Mouse (Mus musculus) limb, embryonic 12.5 days (tissue): Measurements from ENCODE around the gene Gm20696. TPM values are rescaled to one million over a fixed set of nuclear protein-coding genes. Genes with fewer than 3 reads are reported as not detected.

Experiments used
- ATAC-seq: fragments of 200-750 bp; cut with Nextera tagmentation; 2 replicates; pipeline ENCODE4 v1.8.0; 2017; ENCODE audit warnings: low read depth, moderate TSS enrichment; ENCODE audit not compliant: insufficient number of reproducible peaks, insufficient read depth, low FRiP score, low TSS enrichment
- H3K27ac ChIP-seq: fragments of 300-500 bp; sonication (generic); 2 replicates; pipeline ENCODE4 v1.5.1; 2016; ENCODE audit warnings: mild to moderate bottlenecking, moderate library complexity
- H3K27me3 ChIP-seq: fragments of 300-500 bp; sonication (generic); 2 replicates; pipeline ENCODE4 v1.6.1; 2016; ENCODE audit warnings: mild to moderate bottlenecking, moderate library complexity
- H3K36me3 ChIP-seq: fragments of 300-500 bp; sonication (generic); 2 replicates; pipeline ENCODE4 v1.6.1; 2016; ENCODE audit warnings: mild to moderate bottlenecking, moderate library complexity
- H3K4me1 ChIP-seq: fragments of 300-500 bp; sonication (generic); replicated peaks from 2 replicates; pipeline ENCODE4 v1.6.1; 2016
- H3K4me2 ChIP-seq: fragments of 300-500 bp; sonication (generic); 2 replicates; pipeline ENCODE4 v1.6.1; 2016; ENCODE audit warnings: mild to moderate bottlenecking, moderate library complexity
- H3K4me3 ChIP-seq: fragments of 300-500 bp; sonication (generic); replicated peaks from 2 replicates; pipeline ENCODE4 v1.5.1; 2016; ENCODE audit warnings: mild to moderate bottlenecking
- H3K9ac ChIP-seq: fragments of 300-500 bp; sonication (generic); replicated peaks from 2 replicates; pipeline ENCODE4 v1.6.1; 2016; ENCODE audit warnings: mild to moderate bottlenecking, moderate library complexity
- H3K9me3 ChIP-seq: fragments of 300-500 bp; sonication (generic); 2 replicates; pipeline ENCODE4 v1.6.1; 2016; ENCODE audit warnings: mild to moderate bottlenecking, moderate library complexity
- WGBS: fragments of 180-500 bp; shearing (Covaris S2); methylation state at CpG from one replicate; pipeline ENCODE4 v1.1.7; 2016; 5-methylcytosine and 5-hydroxymethylcytosine counted together
- polyA plus RNA-seq: library from polyadenylated mRNA; unstranded; fragments of >200 nt; fragmentation: Nextera tagmentation; extraction: Ambion mirVana; gene quantifications from 2 replicates; pipeline ENCODE4 v1.2.1, GENCODE M21; 2016

The Gm20696 gene
- polyA plus RNA-seq, 1 experiment from 2014 or later, result 7.6 TPM

- Histone ChIP-seq H3K27ac (peak overlapping the region; percentile 66), H3K27me3 (0 out of 2 replicates have a peak, but pooled peaks cover 6% of the 10 kb centered on the region), H3K9ac (no peak overlapping the region), H3K4me2 (peak overlapping the region; percentile 43), H3K4me1 (peaks cover 44% of the 10 kb centered on the region), H3K9me3 (no peaks in the 10 kb centered on the region), H3K36me3 (no peaks in the 10 kb centered on the region), H3K4me3 (no peak overlapping the region)
- 22% methylated on average over 14 of the region's 14 CpGs for WGBS
- ATAC-seq, result peak; percentile 71; the same call in 1 of the 2 replicates
Observed at GRCm38 (mm10) chr6:99610454-99611427, 55.9 kb downstream of the Gm20696 start.

GRCm38 (mm10) chr6:99606079-99606478 is 60.5 kb downstream of the Gm20696 start:
- 72% methylated on average over 7 of the region's 7 CpGs for WGBS
- Histone ChIP-seq H3K4me2 (no peak overlapping the region), H3K27me3 (no peaks in the 10 kb centered on the region; the same call in 1 of the 2 replicates), H3K4me1 (peaks cover 17% of the 10 kb centered on the region), H3K9ac (no peak overlapping the region), H3K27ac (no peak overlapping the region), H3K36me3 (no peaks in the 10 kb centered on the region), H3K4me3 (no peak overlapping the region), H3K9me3 (no peaks in the 10 kb centered on the region)
- ATAC-seq, result no peak

GRCm38 (mm10) chr6:99604758-99605157 is 61.8 kb downstream of the Gm20696 start:
- WGBS, result 69% methylated on average over 2 of the region's 2 CpGs
- Histone ChIP-seq H3K4me3 (no peak overlapping the region), H3K9ac (no peak overlapping the region), H3K4me1 (peaks cover 10% of the 10 kb centered on the region), H3K9me3 (no peaks in the 10 kb centered on the region), H3K36me3 (no peaks in the 10 kb centered on the region), H3K27me3 (no peaks in the 10 kb centered on the region; the same call in 1 of the 2 replicates), H3K4me2 (no peak overlapping the region), H3K27ac (no peak overlapping the region)
- ATAC-seq, result peak; percentile 53; the same call in 1 of the 2 replicates

- Histone ChIP-seq H3K4me3 (no peak overlapping the region), H3K9ac (no peak overlapping the region), H3K9me3 (no peaks in the 10 kb centered on the region), H3K36me3 (no peaks in the 10 kb centered on the region), H3K4me2 (no peak overlapping the region), H3K27me3 (peaks cover 7% of the 10 kb centered on the region; the same call in 1 of the 2 replicates), H3K27ac (no peak overlapping the region), H3K4me1 (peaks cover 17% of the 10 kb centered on the region)
- ATAC-seq, result no peak
- 91% methylated on average over 7 of the region's 7 CpGs for WGBS
Observed at GRCm38 (mm10) chr6:99602434-99602833, 64.2 kb downstream of the Gm20696 start.

- no peaks in the 10 kb centered on the region for H3K9me3 ChIP-seq
- H3K27me3 ChIP-seq, result peaks cover 10% of the 10 kb centered on the region; the same call in 1 of the 2 replicates
- no peak overlapping the region for H3K4me3 ChIP-seq
- H3K27ac ChIP-seq, result no peak overlapping the region
- no peak overlapping the region for H3K4me2 ChIP-seq
- no peak for ATAC-seq
- H3K36me3 ChIP-seq, result no peaks in the 10 kb centered on the region
- peaks cover 17% of the 10 kb centered on the region for H3K4me1 ChIP-seq
- no peak overlapping the region for H3K9ac ChIP-seq
- WGBS, result 64% methylated on average over 8 of the region's 8 CpGs
Observed at GRCm38 (mm10) chr6:99600886-99601285, 65.7 kb downstream of the Gm20696 start.

GRCm38 (mm10) chr6:99600168-99600793 is 66.3 kb downstream of the Gm20696 start:
- no peak for ATAC-seq
- Histone ChIP-seq H3K27me3 (peaks cover 10% of the 10 kb centered on the region; the same call in 1 of the 2 replicates), H3K27ac (no peak overlapping the region), H3K4me1 (peaks cover 17% of the 10 kb centered on the region), H3K9ac (no peak overlapping the region), H3K9me3 (no peaks in the 10 kb centered on the region), H3K36me3 (no peaks in the 10 kb centered on the region), H3K4me3 (no peak overlapping the region), H3K4me2 (no peak overlapping the region)
- WGBS, result 41% methylated on average over 10 of the region's 10 CpGs

GRCm38 (mm10) chr6:99599651-99600050 is 66.9 kb downstream of the Gm20696 start:
- no peak overlapping the region for H3K9ac ChIP-seq
- ATAC-seq, result no peak
- H3K27me3 ChIP-seq, result peaks cover 10% of the 10 kb centered on the region; the same call in 1 of the 2 replicates
- no peak overlapping the region for H3K4me3 ChIP-seq
- H3K27ac ChIP-seq, result no peak overlapping the region
- H3K4me2 ChIP-seq, result no peak overlapping the region
- H3K4me1 ChIP-seq, result peaks cover 17% of the 10 kb centered on the region
- no peaks in the 10 kb centered on the region for H3K9me3 ChIP-seq
- no peaks in the 10 kb centered on the region for H3K36me3 ChIP-seq
- whole genome bisulfite sequencing, result 48% methylated on average over 8 of the region's 8 CpGs

GRCm38 (mm10) chr6:99599229-99599628 is 67.4 kb downstream of the Gm20696 start:
- Histone ChIP-seq H3K4me3 (no peak overlapping the region), H3K36me3 (no peaks in the 10 kb centered on the region), H3K4me2 (no peak overlapping the region), H3K27me3 (peaks cover 10% of the 10 kb centered on the region; the same call in 1 of the 2 replicates), H3K27ac (no peak overlapping the region), H3K9me3 (no peaks in the 10 kb centered on the region), H3K4me1 (peaks cover 17% of the 10 kb centered on the region), H3K9ac (no peak overlapping the region)
- no peak; the same call in 1 of the 2 replicates for ATAC-seq
- WGBS, result 62% methylated on average over 5 of the region's 5 CpGs

- H3K36me3 ChIP-seq, result no peaks in the 10 kb centered on the region
- H3K9me3 ChIP-seq, result peaks cover 3% of the 10 kb centered on the region; the same call in 1 of the 2 replicates
- H3K4me2 ChIP-seq, result no peak overlapping the region
- no peak for ATAC-seq
- no peak overlapping the region for H3K27ac ChIP-seq
- no peak overlapping the region for H3K9ac ChIP-seq
- H3K4me1 ChIP-seq, result no peaks in the 10 kb centered on the region
- WGBS, result 64% methylated on average over 6 of the region's 6 CpGs
- no peak overlapping the region for H3K4me3 ChIP-seq
- no peaks in the 10 kb centered on the region for H3K27me3 ChIP-seq
Observed at GRCm38 (mm10) chr6:99577040-99577439, 89.6 kb downstream of the Gm20696 start.

GRCm38 (mm10) chr6:99575633-99576032 is 91.0 kb downstream of the Gm20696 start:
- no peak overlapping the region for H3K27ac ChIP-seq
- H3K4me2 ChIP-seq, result no peak overlapping the region
- peaks cover 3% of the 10 kb centered on the region; the same call in 1 of the 2 replicates for H3K9me3 ChIP-seq
- no peak overlapping the region for H3K9ac ChIP-seq
- no peak overlapping the region for H3K4me3 ChIP-seq
- ATAC-seq, result no peak
- no peaks in the 10 kb centered on the region for H3K36me3 ChIP-seq
- no peaks in the 10 kb centered on the region for H3K27me3 ChIP-seq
- WGBS, result 86% methylated on average over 6 of the region's 6 CpGs
- no peaks in the 10 kb centered on the region for H3K4me1 ChIP-seq

GRCm38 (mm10) chr6:99573343-99573742 is 93.3 kb downstream of the Gm20696 start:
- H3K27me3 ChIP-seq, result no peaks in the 10 kb centered on the region
- H3K4me2 ChIP-seq, result no peak overlapping the region
- no peak overlapping the region for H3K27ac ChIP-seq
- no peaks in the 10 kb centered on the region for H3K4me1 ChIP-seq
- H3K4me3 ChIP-seq, result no peak overlapping the region
- no peak overlapping the region for H3K9ac ChIP-seq
- ATAC-seq, result no peak
- peaks cover 3% of the 10 kb centered on the region; the same call in 1 of the 2 replicates for H3K9me3 ChIP-seq
- H3K36me3 ChIP-seq, result no peaks in the 10 kb centered on the region
- 88% methylated on average over 2 of the region's 2 CpGs for WGBS
